Mouse (Mus musculus) spleen, postnatal 4 days (tissue): ENCODE data around the gene Cpn2.

ENCODE experiments used
- DNase-seq, 2 experiments: peaks; one replicate each; pipeline ENCODE4 v3.0.0; 2022; ENCODE audit warnings: low spot score in 2 of 2

Cpn2 gene

DNA sequence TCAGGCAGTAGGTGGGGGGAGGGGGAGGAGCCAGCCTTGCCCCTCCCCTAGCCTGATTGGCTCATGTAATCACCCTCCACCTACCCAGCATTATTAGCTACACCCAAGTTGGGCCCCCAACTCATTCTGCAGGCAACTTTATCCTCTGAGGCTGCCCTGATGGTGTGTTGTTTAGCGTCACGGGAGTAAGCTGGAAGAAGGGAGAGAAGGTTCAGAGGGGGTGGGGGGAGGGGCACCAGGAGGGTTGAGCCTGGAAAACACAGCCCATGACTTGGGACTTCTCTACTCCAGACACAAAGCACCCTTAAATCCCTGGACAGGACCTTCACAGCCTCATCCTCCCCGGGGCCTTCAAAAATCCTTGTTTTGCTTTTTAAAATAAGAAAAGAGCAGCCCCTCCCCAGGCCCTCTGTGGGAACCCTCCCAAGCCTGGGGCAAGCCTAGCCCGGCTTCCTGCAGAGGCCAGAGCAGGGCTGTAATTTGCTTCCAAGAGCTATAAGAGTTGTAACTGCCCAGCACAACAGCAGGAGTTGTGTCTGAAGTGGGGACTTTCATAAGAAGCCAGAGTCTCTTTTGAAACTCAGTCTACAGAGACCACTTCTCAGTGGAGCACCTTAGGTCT, 13.5 kb upstream of the Cpn2 start:
- DNase-seq: no peak

DNA sequence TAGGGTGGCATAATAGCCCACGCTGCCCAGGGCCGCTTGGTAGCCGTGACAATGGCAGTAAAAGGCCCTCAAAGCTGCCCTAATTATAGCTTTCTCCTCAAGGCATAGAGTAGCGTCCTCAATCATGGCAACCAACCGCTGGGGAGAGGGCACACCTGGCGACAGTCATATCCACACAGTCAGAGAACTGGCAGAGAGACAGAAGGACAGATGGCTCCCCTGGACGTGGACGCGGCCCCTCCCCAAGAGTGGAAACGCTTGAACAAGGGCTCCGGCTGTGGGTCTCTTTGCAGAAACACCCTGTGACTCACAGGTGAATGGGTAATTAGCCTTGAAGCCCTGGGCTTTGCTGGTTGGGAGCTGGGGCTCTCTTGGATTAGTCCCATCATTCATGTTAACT, 11.1 kb upstream of the Cpn2 start:
- DNase-seq: no peak

DNA sequence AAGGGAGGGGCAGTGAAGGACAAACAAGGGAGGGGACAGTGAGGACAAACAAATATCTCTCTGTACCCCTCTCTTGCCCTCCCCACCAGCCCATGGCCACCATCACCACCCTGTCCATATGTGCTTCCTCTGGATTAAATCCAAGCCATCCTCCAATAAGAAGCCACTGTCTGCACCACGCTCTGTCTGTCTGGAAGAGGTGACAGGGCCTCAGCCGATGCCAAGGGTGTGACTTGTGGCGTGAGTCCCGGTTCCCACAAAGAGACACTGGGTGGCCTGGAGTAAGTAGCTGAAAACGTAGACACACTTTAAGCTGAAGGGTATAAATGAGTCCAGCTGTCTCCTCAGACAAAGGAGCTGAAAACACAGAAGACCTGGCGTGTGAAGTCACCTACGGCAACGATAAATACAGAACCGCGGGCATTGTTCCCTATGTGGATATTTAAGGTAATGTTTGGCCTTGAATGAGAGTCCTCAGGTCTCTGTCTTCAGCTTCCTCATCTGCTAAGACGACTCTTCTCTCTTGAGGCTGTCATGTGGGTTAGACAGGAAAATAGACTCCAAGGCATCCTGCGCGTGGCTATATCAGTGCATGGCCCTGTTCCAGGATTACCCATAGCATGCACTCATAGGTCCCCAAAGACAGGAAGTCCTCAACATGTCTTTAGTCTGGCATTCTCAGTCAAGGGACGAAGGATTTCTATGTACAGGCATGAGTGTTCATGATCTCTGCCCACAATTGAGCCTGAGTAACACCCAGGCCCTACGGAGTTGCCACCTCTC, 8.4 kb upstream of the Cpn2 start:
- DNase-seq: no peak

DNA sequence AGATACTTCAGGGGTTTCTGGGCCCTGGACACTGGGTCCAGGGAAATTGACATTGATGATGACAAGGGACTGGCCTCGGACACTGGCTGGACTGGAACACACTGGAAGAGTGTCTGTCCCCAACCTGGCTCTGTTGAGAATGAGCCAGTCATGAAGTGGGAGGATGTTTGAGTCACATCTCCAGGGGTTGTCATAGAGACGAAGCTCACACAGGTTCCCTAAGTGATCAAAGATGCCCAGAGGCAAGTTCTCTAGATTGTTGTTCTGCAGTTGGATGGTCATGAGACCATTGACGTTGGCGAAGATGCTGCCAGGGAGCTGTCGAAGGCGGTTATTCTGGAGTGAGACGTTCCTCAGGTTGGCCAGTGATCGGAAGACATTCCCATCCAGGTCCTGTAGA, 5.8 kb upstream of the Cpn2 start:
- no peak for DNase-seq

DNA sequence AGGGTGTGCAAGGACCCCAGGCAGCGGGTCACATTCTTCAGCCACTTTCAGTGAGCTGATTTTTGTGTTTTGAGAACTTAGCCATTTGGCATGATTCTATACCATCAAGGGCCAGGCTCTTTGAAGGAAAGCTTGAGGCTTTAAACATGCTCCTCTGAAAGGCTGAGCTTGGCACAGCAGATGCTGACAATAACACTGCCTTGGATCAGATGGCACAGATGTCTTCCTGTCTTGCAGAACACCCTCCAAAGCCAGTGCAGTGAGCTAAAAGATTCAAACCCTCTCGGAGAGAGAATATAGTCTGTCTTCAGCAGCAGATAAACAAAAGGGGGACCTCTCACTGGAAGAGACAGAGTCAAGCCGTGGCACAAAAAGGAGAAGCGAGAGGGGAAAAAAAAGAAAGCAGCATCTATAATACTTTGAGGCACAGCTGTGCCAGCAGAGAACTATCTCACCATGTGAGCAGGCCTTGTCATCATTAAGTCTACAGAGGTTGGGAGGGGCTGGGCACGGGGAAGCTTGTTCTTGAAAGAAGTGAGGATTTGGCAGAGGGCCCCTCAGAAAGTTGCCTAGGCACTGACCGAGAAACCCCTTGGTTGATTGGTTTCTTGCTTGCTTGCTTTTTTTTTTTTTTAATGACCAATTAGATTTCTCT, 4.8 kb upstream of the Cpn2 start:
- no peak for DNase-seq

DNA sequence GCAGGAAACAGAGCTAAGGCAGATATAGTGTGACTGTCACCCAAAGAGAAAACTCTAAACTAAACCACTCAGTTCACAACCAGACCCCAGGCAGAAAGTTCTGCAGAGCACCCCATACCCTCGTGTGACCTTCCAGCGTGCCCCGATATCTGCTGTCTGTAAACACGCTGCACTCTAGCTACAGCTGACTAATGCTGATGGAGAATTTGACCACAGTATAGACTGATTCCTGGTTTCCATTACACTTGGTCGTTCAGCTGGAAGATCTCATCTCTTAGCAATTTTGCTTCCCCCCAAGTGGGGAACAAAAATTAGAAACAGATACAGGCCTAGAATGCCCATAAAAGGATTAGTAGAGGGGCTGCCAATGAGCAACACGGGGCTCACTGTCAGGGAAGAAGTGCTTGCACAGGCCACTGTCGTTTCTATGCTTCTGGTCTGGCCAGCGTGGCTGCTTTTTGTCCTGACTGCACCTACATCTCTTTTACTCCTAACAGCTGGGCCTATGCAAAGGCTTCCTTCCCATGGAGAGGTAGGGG, 4.0 kb upstream of the Cpn2 start:
- DNase-seq: no peak

DNA sequence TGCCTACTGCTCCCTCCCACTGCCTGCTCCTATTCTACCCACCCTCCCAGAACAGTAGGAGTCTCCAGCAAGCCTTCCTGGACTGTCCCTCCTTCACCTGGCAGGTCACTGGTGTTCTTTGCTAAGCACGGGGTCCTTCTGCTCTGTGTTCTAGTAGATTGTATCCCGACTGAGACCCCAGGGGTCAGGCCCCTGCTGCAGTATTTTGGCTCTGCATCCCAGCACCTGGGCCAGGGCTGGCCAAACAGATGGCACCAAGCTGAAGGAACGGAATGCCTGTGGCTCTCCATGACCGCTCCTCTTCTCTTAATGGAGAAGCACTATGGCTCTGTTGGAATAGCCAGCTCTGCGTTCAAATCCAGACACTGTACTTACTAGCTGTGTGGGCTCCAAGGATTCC, 738 bp downstream of the Cpn2 start:
- DNase-seq: no peak

DNA sequence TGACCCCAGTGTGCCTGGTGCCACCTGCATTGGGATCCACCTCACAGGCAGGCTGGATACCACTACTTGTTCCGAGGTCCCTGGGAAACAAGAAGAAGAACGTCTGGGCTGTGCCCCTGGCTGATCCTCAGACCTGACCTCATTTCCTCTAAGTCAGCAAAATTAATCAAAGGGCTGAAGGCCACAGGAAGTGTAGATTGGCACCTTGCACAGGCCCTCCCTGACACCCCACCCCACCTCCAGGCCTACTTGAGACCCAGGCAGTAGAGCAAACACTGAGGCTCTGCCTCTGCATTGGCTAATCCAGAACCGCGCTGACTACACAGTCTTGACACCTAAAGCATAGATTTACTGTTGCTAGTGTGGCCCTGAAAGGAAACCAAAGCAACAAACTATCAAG, 1.7 kb downstream of the Cpn2 start:
- no peak for DNase-seq

DNA sequence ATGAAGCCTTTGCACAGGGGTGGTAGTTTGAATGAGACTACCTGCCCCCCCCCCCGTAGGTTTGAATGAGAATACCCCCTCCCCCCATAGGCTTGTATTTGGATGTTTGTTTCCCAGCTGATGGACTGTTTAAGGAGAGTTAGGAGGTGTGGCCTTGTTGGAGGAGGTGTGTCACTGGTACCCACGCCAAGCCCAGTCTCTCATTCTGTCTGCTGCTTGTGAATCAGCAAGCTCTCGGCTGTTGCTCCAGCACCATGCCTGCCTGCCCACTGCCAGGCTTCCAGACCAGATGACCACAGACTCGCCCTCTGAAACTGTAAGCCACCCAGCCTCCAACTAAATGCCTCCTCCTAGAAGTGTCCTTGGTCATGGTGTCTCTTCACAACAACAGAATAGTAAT, 4.1 kb downstream of the Cpn2 start:
- no peak for DNase-seq

DNA sequence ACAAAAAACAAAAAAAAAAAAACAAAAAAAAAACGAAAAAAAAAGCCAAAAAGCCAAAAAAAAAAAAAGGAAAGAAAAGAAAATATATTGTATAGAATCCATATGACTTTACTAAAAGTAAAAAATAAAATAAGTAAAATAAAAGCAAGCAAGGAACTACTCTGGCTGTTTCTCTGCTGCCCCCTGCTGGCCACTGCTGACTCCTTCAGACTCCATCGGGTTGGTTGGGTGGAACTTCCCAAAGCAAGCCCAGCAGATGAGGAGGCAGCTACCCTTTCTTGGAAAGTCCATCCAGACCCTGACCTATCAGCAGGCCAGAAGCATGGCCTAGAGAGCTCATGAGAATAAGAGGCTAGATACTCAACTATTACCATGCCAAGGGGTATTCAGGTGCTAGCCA, 4.6 kb downstream of the Cpn2 start:
- peak; percentile 51 to 83 for DNase-seq

DNA sequence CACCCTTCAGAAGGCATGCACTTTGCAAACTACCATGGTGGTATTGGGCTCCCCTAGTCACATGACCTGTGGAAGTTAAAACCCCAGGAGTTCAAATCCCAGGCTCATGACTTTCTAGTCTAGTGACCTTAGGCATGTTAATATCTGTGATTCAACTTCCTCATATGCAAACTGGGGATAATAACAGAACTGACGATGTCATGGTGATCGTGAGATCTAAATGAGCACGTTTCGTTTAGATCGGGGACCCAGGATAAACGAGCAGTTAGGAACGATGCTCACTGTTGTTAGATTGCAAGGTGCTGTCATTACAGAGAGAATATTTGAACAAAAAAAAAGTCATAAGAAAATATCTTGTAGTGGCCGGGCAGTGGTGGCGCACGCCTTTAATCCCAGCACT, 5.1 kb downstream of the Cpn2 start:
- no peak for DNase-seq

DNA sequence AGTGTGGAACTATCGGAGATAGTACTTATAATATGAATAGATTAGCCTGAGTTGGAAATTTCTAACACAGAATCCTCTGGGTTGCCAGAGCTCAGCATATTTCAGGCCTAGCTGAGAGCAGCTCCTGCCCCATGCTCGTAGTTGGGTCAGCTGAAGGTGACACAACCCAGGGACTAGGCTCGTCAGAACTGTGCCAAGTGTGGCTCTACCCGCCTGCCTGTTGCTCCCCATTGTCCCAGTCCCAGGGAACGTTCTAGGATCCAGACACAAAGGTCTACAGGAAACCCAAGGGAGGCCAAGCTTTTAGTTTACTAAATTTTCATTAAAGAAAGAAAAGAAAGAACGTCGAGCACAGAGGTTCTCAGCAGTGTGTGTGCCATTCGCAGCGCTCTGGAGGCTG, 6.0 kb downstream of the Cpn2 start:
- no peak for DNase-seq

DNA sequence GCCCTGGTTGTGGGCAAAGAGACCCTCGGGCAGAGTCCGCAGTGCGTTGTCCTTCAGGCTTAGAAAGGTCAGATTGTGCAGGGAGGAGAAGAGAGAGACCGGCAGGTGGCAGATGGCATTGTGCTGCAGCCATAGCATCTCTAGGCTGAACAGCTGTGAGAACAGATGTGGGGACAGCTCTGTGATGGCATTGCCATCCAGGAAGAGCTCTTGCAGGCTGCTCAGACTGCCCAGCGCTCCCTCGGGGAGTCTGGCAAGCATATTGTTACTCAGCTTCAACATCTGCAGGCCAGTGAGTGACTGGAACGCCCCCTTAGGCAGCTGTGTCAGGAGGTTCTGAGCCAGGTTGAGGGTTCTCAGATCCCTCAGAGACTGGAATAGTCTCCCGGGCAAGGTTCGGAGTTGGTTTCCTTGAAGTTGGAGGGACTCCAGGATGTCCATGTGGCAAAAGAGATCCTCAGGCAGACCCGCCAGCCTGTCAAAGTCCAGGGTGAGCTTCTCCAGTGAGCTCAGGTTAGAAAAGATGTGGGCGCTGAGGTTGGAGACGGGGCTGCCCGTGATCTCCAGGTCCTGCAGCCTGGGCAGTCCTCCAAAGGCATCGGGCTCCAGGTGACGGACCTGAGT, 7.2 kb downstream of the Cpn2 start:
- no peak for DNase-seq

DNA sequence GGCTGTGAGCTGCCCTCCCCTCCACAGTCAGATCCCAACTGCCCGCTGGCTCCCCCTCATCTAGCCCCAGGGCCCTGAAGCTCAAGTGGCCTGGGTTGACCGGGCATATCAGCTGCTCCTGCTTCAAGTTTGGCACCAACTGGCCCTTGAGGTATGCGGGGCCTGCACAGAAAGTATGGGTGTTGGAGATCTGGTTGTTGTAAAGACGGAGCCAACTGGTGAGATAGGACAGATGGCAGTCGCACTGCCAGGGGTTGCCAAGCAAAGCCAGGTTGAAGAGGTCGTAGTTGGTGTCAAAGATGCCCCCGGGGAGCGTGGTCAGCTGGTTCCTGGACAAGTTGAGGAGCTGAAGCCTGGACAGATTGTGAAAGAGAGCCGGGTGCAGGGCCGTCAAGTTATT, 7.9 kb downstream of the Cpn2 start:
- DNase-seq: no peak

DNA sequence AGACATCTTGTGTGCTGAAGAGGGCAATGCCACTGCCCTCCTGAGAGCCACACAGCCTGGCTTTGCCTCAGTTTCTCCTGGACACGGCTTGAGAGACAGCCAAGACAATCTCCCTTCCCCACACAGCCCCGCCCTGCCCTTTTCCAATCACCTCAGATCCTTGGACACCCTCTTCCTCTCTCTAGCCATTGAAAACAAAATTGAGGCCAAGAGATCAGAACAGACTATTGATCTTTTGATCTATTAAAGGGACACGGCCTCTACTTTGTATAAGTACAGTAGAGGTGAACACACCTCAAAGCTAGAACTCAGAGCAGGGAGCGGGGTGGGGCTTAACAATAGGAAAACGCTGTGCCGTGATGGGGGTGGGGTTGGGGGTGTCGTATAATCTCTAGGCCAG, 8.9 kb downstream of the Cpn2 start:
- DNase-seq: no peak

DNA sequence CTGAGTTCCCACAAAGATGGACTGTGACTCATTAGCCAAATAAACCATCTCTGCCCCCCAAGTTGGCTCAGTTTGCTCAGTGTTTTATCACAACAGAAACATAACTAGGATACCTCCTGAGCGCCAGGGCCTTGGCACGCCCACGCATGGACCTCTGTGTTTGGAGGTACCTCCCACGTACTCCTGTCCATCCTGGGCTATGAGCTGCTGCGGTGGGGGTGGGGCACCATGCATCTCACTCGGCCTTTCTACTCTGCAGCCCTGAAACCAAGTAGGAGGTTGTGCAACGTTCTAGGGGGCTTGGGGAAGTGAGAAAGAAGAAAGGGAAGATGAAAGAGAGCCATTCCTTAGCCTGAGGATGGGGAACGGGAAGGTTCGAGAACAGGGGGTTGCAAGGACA, 9.6 kb downstream of the Cpn2 start:
- no peak for DNase-seq

DNA sequence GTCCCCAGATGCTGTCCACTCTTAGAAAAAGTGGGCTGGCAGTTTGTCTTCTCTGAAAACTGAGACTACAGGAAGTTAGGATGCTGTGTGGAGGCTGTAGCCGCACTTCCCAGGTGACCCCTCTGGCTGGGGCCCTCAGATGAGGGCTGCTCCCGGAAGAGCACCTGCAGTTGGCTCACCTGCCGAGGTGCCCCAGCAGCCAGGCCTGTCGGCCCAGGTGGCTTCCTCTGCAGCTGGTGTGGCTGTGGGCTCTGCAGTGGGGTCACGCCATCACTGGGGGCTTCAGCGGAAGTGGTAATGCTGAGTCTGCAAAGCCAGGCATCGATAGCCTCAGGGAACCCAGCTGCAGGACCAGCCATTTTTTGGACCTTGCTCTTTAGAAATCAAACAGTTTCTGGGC, 12.2 kb downstream of the Cpn2 start:
- no peak for DNase-seq

DNA sequence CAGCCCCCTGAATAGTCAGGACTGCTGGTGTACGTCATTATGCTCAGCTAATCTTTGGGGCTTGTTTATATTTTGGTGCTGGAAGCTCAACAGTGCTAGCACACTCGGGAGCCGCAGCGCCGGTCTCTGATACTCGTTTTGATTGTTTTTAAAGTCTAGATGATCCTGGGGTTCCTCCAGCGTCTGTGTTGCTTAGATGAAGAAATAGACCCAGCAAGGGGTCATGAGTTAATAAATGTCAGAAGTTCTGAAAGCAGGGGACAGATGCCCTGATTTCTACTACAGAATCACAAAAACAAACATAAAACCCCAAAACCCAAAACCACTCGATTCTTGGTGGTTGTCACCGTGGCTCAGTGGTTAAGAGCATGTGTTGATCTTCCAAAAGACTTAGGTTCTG, 13.4 kb downstream of the Cpn2 start:
- DNase-seq: no peak

DNA sequence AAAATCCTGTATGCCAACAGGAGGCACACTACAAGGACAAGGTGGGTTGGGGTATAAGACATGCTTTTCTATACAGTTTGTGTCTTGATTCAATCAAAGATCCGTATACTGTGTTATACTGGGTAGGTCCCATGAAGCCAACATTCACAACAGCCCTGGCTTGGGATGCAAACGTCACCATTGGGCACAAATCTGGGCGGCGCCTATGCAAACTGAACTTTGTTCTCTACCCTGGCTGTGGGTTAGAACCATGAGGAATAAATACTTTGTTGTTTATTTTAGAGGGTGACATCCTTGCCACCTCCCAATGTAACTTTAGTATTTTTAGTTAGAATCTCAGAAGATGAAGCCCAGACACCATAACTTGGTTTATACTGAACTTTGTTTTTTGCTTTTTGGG, 13.9 kb downstream of the Cpn2 start:
- DNase-seq: no peak

DNA sequence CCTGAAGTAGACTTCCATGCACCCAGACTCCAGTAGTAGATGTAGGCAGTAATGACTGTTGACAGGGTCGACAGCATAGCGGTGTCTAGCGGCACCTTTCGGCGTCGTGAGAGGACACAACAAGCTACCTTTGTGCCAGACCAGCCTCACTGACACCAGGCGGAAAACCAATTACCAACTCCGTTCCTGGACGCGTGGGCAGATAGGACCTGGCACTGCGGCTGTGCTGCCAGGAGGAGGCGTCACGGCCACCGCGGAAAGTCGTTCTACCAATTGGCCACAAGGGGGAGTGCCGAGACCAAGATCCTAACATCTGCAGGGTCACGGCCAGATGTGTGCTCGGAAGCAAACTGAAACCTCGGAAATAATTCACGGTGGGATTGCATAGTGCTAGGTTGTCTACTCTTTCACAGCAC, 15.3 kb downstream of the Cpn2 start:
- peak; percentile 79 to 93 for DNase-seq

DNA sequence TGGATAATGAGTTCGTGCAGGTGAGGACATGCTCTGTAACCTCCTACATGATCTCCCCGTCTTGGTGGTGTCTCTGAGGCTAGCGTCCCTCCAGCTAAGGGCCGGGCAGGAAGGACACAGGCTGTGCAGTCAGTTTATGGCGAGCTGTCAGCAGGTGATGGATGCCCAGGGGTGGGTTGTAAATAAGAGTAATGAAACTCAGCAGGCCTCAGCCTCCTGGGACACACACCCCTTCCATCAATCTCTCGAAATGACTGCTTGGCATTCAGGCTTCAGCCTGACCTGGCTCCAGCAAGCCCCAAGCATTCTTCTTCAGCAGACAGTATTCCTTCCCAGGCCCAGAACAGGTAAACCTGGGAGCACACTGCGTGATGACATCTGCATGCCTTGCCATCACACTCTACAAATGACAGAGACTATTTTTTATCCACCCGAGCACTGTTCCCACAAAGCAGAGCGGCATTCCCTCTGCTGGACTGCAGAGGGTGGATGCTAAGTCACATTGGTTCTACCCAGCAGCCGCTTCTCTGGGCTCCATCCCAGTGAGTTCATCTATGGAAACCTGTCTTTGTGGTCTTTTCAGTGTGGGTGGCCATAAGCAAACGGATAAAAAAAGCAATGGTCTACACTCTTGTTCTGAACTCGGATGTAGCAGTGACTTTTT, 23.1 kb downstream of the Cpn2 start:
- DNase-seq: no peak

DNA sequence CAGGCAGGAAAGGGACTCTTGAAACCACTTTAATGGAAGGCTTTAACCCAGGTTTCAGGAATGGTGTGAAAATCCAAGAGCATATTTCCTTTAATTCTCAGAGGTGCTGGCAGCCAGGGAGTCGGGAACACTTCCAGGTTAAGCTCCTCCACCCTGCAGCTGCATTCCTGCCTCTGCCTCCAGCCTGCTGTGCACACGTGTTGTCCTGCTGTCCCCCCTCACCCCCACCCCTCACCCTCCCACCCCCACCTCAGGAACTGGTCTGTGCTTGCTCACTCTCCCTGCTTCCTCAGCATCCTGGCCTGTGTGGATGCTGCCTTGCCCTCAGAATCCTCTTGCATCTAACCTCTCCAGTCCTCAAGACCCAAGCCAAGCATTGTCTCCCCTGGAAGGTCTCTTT, 25.7 kb downstream of the Cpn2 start:
- DNase-seq: no peak
